Mouse (Mus musculus) CD8-positive naive resting alpha-beta T cell, adult 2 months (primary cell): Measurements from ENCODE around the gene Helz.

ENCODE experiments used
- DNase-seq, 2 experiments: peaks; one replicate each; pipeline ENCODE4 v3.0.0; 2022; ENCODE audit warnings: low read depth in 2 of 2, low spot score in 2 of 2

Gene Helz

DNA sequence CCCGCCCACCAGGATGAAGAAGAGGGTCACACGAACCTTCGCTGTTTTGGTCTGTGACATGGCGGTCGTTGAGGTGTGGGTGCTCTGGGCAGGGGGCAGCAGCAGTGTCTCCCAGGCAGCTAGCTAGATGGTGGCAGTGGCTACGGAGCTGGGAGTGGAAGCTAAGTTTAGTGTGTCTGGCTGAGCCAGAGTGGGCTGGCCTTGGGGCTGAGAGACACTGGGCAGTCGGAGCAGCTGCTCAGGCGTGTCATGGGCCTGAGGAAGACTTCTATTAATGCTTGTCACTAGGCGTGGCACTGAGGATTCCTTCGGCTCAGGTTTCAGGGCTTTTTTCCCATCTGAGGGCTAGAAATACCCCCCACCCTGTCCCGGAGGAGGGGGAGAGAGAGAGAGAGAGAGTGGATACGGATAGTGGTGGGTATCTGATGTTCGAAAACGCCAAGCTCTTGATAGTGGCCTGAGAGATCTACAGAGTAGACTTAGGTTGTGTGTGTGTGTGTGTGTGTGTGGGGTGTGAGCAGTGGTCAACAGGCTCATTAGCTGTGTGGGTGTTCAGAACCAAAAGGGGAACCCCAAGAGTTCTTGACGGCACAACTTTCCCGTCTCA is 168.7 kb downstream of the Helz start, which contains the start of gene Cacng1:
Gene Cacng1 (minus strand): TSS at position 191 of the 607 bp plus-strand sequence.
- DNase-seq: no peak

GRCm38 (mm10) chr11:107720264-107721021 is 172.7 kb downstream of the Helz start:
- no peak for DNase-seq

- DNase-seq: no peak
These were observed 173.3 kb downstream of the Helz start for GRCm38 (mm10) chr11:107721057-107721456.

- DNase-seq: no peak
These were observed 176.9 kb downstream of the Helz start for GRCm38 (mm10) chr11:107724603-107725002.

DNA sequence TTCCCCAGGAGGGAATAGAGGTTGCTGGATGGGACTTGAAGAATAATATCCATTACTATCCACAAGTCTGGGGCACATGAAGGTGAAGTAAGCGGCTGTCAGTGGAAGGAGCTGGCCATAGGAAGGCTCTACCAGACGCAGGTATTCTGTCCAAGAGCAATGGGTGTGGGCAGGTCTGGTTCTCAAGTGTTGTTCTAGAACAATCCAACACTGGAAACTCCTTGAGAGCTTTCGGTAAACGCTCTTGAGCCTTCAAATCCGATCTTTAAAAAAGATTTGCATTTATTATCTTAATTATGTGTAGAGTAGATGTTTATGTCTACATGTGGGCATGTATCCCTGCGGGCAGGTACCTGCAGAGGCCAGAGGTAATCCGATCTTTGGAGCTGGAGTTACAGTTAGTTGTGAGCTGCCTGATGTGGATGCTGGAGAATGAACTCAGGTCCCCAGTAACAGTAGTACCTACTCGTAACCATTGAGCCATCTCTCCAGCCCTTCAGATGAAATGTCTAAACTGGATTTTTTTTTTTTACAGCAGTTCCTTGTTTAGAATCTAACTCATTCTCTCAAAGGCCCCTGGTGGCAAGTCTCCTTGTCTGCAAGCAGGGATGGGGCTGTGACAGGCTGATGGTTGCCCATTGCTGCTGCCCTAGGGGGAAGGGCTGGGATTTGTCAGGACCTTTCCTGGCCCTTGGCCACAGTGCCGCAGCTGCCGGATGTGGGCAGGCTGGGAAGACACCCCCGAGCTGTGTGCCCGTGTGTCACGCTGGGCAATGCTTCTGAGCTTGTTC is 180.5 kb downstream of the Helz start:
- DNase-seq: no peak

- no peak for DNase-seq
These were observed 181.4 kb downstream of the Helz start for GRCm38 (mm10) chr11:107729141-107729540.

GRCm38 (mm10) chr11:107730940-107731339 is 183.2 kb downstream of the Helz start:
- DNase-seq: no peak

GRCm38 (mm10) chr11:107731498-107731897 is 183.8 kb downstream of the Helz start:
- DNase-seq: no peak

DNA sequence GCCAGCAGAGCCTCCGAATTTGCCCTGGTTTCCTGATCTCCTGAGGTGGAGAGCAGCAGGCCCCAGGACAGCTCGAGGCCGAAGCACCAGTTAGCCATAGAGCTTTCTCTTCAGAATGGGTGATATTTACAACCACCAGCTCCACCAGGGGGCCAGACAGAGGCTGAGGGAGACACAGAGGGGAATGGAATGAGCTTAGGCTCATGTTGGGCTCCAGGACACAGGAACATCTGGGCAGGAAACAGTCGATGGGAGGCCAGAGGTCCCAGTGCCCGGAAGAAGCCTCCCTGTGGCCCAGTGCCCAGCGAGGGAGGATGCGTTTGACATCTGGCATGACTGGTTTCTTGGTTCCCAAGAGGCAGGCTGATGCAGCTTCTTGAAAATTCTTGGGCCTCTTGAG is 186.4 kb downstream of the Helz start:
- no peak for DNase-seq

- no peak for DNase-seq
These were observed 190.2 kb downstream of the Helz start for GRCm38 (mm10) chr11:107737886-107738285.

DNA sequence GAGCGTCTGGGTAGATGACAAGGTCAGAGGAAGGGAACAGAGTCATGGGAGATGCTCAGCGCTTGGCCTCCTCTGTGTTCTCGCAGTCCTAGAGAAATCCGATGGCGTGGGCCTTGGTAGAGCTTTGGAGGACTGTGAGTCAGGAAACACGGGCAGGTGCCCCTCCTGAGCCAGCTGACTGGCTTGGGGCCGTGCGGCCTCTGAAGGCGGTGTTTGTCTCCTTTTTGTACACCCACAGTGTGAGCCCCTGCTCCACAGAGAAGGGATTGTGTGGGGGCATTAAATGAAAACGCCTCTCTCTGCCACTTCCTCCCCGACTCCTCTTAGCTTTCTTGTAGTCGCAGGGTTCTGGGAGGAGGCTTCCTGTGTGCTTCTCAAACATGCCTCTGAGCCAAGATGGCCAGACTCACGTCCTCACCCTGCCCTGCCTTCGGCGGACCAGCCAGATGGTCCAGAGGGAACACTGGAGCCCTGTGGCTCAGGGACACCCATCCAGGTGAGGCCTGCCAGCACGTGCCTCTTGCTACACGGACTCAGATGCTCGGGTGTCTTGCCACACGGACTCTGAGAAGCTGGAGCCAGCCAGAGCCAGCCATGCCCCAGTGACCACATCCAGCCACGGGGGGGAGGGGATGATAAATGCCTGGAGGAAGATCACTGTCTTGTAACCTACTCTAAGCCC is 190.8 kb downstream of the Helz start:
- DNase-seq: peak in 1 of 2 experiments; percentile 22

DNA sequence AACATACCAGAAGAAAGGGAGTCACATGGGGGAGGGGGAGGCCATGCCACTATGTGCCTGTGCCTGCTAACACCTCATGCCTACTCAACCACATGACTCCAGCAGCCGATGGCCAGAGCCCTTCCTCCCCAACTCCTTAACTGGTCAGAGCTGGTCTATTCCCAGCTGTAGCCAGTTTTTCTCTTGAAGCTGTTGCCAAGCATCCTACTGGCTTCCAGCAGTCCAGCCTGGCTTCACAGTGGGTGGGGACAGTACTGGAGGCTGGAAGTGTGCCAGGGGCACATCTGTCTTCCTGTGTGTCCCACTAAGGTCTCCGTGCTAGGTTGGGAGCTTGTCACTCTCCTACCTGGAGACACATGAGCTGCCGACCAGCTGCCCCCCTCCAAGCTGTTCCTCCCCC is 195.4 kb downstream of the Helz start:
- DNase-seq: no peak
